Mouse (Mus musculus) cerebellum, adult 2 months (tissue): ENCODE data around the gene Hyal1.

Source experiments
- CTCF ChIP-seq: fragments of 200-500 bp; IDR thresholded peaks from 2 replicates; pipeline ENCODE4 v1.5.1; 2011; ENCODE audit warnings: low read depth, mild to moderate bottlenecking, control low read depth, low read length, moderate library complexity, borderline replicate concordance; ENCODE audit not compliant: insufficient read depth
- POLR2A ChIP-seq: fragments of 200-500 bp; IDR thresholded peaks from 2 replicates; pipeline ENCODE4 v1.6.1; 2011; ENCODE audit warnings: low read length, control low read depth, borderline replicate concordance; ENCODE audit not compliant: insufficient read depth

GRCm38 (mm10) chr9:107628721-107629410 lies 52.1 kb downstream of the Hyal1 start:
- TF ChIP-seq CTCF (no peak), POLR2A (no peak)
